Mouse (Mus musculus) liver, embryonic 12.5 days (tissue): Measurements from ENCODE around the gene Mapk3. TPM values are rescaled to one million over a fixed set of nuclear protein-coding genes. Genes with fewer than 3 reads are reported as not detected.
A peak's percentile ranks its signal among the peaks of the same experiment; 100 is the strongest.

ENCODE experiments used
- ATAC-seq: fragments of 200-750 bp; cut with Nextera tagmentation; 2 replicates; pipeline ENCODE4 v1.8.0; 2017; ENCODE audit warnings: moderate number of reproducible peaks, mild to moderate bottlenecking, moderate library complexity
- H3K27ac ChIP-seq: fragments of 300-500 bp; sonication (generic); 2 replicates; pipeline ENCODE4 v1.5.1; 2016; ENCODE audit warnings: mild to moderate bottlenecking
- H3K27me3 ChIP-seq: fragments of 300-500 bp; sonication (generic); replicated peaks from 2 replicates; pipeline ENCODE4 v1.6.1; 2016; ENCODE audit warnings: mild to moderate bottlenecking, moderate library complexity
- H3K36me3 ChIP-seq: fragments of 300-500 bp; sonication (generic); 2 replicates; pipeline ENCODE4 v1.6.1; 2016; ENCODE audit warnings: mild to moderate bottlenecking, moderate library complexity
- H3K4me1 ChIP-seq: fragments of 300-500 bp; sonication (generic); 2 replicates; pipeline ENCODE4 v1.6.1; 2016
- H3K4me2 ChIP-seq: fragments of 300-500 bp; sonication (generic); 2 replicates; pipeline ENCODE4 v1.6.1; 2016; ENCODE audit warnings: mild to moderate bottlenecking, moderate library complexity
- H3K4me3 ChIP-seq: fragments of 300-500 bp; sonication (generic); 2 replicates; pipeline ENCODE4 v1.5.1; 2016; ENCODE audit warnings: mild to moderate bottlenecking, moderate library complexity
- H3K9ac ChIP-seq: fragments of 300-500 bp; sonication (generic); 2 replicates; pipeline ENCODE4 v1.6.1; 2016; ENCODE audit warnings: mild to moderate bottlenecking, moderate library complexity
- H3K9me3 ChIP-seq: fragments of 300-500 bp; sonication (generic); replicated peaks from 2 replicates; pipeline ENCODE4 v1.6.1; 2016; ENCODE audit warnings: mild to moderate bottlenecking, moderate library complexity
- WGBS: fragments of 180-500 bp; shearing (Covaris S2); methylation state at CpG from one replicate; pipeline ENCODE4 v1.1.7; 2016; ENCODE audit not compliant: insufficient replicate concordance; 5-methylcytosine and 5-hydroxymethylcytosine counted together
- polyA plus RNA-seq: library from polyadenylated mRNA; unstranded; fragments of >200 nt; fragmentation: Nextera tagmentation; extraction: Ambion mirVana; gene quantifications from 2 replicates; pipeline ENCODE4 v1.2.1, GENCODE M21; 2016

Gene Mapk3
- polyA plus RNA-seq, 1 experiment from 2014 or later, result 25.0 TPM

- WGBS, result under 1% methylated on average over 36 of the region's 36 CpGs
- Histone ChIP-seq H3K36me3 (peaks cover 36% of the 10 kb centered on the region), H3K27me3 (no peaks in the 10 kb centered on the region), H3K9me3 (no peaks in the 10 kb centered on the region), H3K4me2 (peak overlapping the region; percentile 91), H3K4me3 (peak overlapping the region; percentile 77), H3K27ac (peak overlapping the region; percentile 93), H3K4me1 (peaks cover 88% of the 10 kb centered on the region), H3K9ac (peak overlapping the region; percentile 85)
- ATAC-seq, result peak; percentile 93
These were observed 39.7 kb downstream of the Mapk3 start for GRCm38 (mm10) chr7:126799050-126799467.

- Histone ChIP-seq H3K36me3 (peaks cover 31% of the 10 kb centered on the region), H3K4me3 (peak overlapping the region; percentile 77), H3K27ac (peak overlapping the region; percentile 93), H3K4me2 (peak overlapping the region; percentile 91), H3K27me3 (no peaks in the 10 kb centered on the region), H3K4me1 (peaks cover 86% of the 10 kb centered on the region), H3K9ac (peak overlapping the region; percentile 85), H3K9me3 (no peaks in the 10 kb centered on the region)
- WGBS, result 2% methylated on average over 38 of the region's 38 CpGs
- peak; percentile 79 for ATAC-seq
These were observed 40.3 kb downstream of the Mapk3 start for GRCm38 (mm10) chr7:126799468-126800268.

- H3K9ac ChIP-seq, result peak overlapping the region; percentile 85
- H3K36me3 ChIP-seq, result peaks cover 23% of the 10 kb centered on the region
- H3K27ac ChIP-seq, result peak overlapping the region; percentile 93
- peak overlapping the region; percentile 91 for H3K4me2 ChIP-seq
- H3K9me3 ChIP-seq, result no peaks in the 10 kb centered on the region
- H3K4me1 ChIP-seq, result peaks cover 78% of the 10 kb centered on the region
- no peaks in the 10 kb centered on the region for H3K27me3 ChIP-seq
- no peak for ATAC-seq
- H3K4me3 ChIP-seq, result peak overlapping the region; percentile 77
- WGBS, result 57% methylated on average over 5 of the region's 5 CpGs
These were observed 41.1 kb downstream of the Mapk3 start for GRCm38 (mm10) chr7:126800269-126801056.

- Histone ChIP-seq H3K9ac (peak overlapping the region; percentile 85; the same call in 1 of the 2 replicates), H3K27me3 (no peaks in the 10 kb centered on the region), H3K9me3 (no peaks in the 10 kb centered on the region), H3K4me2 (no peak overlapping the region), H3K27ac (no peak overlapping the region), H3K36me3 (peaks cover 17% of the 10 kb centered on the region), H3K4me1 (peaks cover 72% of the 10 kb centered on the region), H3K4me3 (no peak overlapping the region)
- 92% methylated on average over 16 of the region's 16 CpGs for WGBS
- no peak for ATAC-seq
These were observed 41.6 kb downstream of the Mapk3 start for GRCm38 (mm10) chr7:126801057-126801422.

- ATAC-seq, result no peak
- no peak overlapping the region for H3K27ac ChIP-seq
- H3K4me2 ChIP-seq, result no peak overlapping the region
- no peaks in the 10 kb centered on the region for H3K27me3 ChIP-seq
- no peak overlapping the region for H3K9ac ChIP-seq
- peaks cover 65% of the 10 kb centered on the region for H3K4me1 ChIP-seq
- H3K4me3 ChIP-seq, result no peak overlapping the region
- 69% methylated on average over 11 of the region's 11 CpGs for WGBS
- no peaks in the 10 kb centered on the region for H3K9me3 ChIP-seq
- H3K36me3 ChIP-seq, result peaks cover 4% of the 10 kb centered on the region
These were observed 42.9 kb downstream of the Mapk3 start for GRCm38 (mm10) chr7:126802134-126802889.

GRCm38 (mm10) chr7:126803181-126803580 lies 43.8 kb downstream of the Mapk3 start:
- Histone ChIP-seq H3K36me3 (no peaks in the 10 kb centered on the region; the same call in 1 of the 2 replicates), H3K9me3 (no peaks in the 10 kb centered on the region), H3K9ac (no peak overlapping the region), H3K4me3 (no peak overlapping the region), H3K27me3 (no peaks in the 10 kb centered on the region), H3K27ac (no peak overlapping the region), H3K4me1 (peaks cover 65% of the 10 kb centered on the region), H3K4me2 (no peak overlapping the region)
- WGBS, result 37% methylated on average over 6 of the region's 6 CpGs
- no peak for ATAC-seq

- Histone ChIP-seq H3K4me2 (no peak overlapping the region), H3K36me3 (no peaks in the 10 kb centered on the region; the same call in 1 of the 2 replicates), H3K27ac (no peak overlapping the region), H3K4me3 (no peak overlapping the region), H3K4me1 (peaks cover 67% of the 10 kb centered on the region), H3K9me3 (no peaks in the 10 kb centered on the region), H3K9ac (no peak overlapping the region), H3K27me3 (no peaks in the 10 kb centered on the region)
- ATAC-seq, result no peak
These were observed 44.4 kb downstream of the Mapk3 start for GRCm38 (mm10) chr7:126803751-126804150.

- ATAC-seq, result no peak
- Histone ChIP-seq H3K4me1 (peaks cover 60% of the 10 kb centered on the region), H3K4me3 (no peak overlapping the region), H3K36me3 (no peaks in the 10 kb centered on the region; the same call in 1 of the 2 replicates), H3K27ac (no peak overlapping the region), H3K9me3 (no peaks in the 10 kb centered on the region), H3K9ac (no peak overlapping the region), H3K27me3 (no peaks in the 10 kb centered on the region), H3K4me2 (no peak overlapping the region)
- WGBS, result 80% methylated on average over 6 of the region's 6 CpGs
These were observed 47.6 kb downstream of the Mapk3 start for GRCm38 (mm10) chr7:126806956-126807355.

GRCm38 (mm10) chr7:126807405-126807804 lies 48.0 kb downstream of the Mapk3 start:
- no peaks in the 10 kb centered on the region for H3K27me3 ChIP-seq
- no peaks in the 10 kb centered on the region; the same call in 1 of the 2 replicates for H3K36me3 ChIP-seq
- peak overlapping the region; percentile 92; the same call in 1 of the 2 replicates for H3K4me2 ChIP-seq
- 70% methylated on average over 4 of the region's 4 CpGs for WGBS
- peaks cover 56% of the 10 kb centered on the region for H3K4me1 ChIP-seq
- no peak for ATAC-seq
- H3K9me3 ChIP-seq, result no peaks in the 10 kb centered on the region
- H3K27ac ChIP-seq, result peak overlapping the region; percentile 7; the same call in 1 of the 2 replicates
- H3K4me3 ChIP-seq, result no peak overlapping the region
- H3K9ac ChIP-seq, result no peak overlapping the region

- Histone ChIP-seq H3K9me3 (no peaks in the 10 kb centered on the region), H3K4me1 (peaks cover 41% of the 10 kb centered on the region), H3K4me2 (peak overlapping the region; percentile 92), H3K27ac (peak overlapping the region; percentile 78), H3K36me3 (no peaks in the 10 kb centered on the region; the same call in 1 of the 2 replicates), H3K4me3 (peak overlapping the region; percentile 65), H3K27me3 (peaks cover 7% of the 10 kb centered on the region; the same call in 1 of the 2 replicates), H3K9ac (peak overlapping the region; percentile 78)
- ATAC-seq, result peak; percentile 88
- 3% methylated on average over 43 of the region's 43 CpGs for WGBS
These were observed 49.5 kb downstream of the Mapk3 start for GRCm38 (mm10) chr7:126808703-126809455.
